Mouse (Mus musculus) heart, adult 8-10 months (tissue): Measurements from ENCODE around the gene Phf7. TPM values are rescaled to one million over a fixed set of nuclear protein-coding genes. Genes with fewer than 3 reads are reported as not detected.

Source experiments
- DNase-seq: peaks from one replicate; pipeline ENCODE4 v3.0.0; 2022; ENCODE audit warnings: low spot score
- total RNA-seq, 4 experiments: library from RNA; stranded (reverse); gene quantifications; 2 replicates each; pipeline ENCODE4 v1.2.4; 2022

Gene Phf7
- total RNA-seq: 1 to 10 TPM; 3.2 to 5.2 (median 4.2) TPM

DNA sequence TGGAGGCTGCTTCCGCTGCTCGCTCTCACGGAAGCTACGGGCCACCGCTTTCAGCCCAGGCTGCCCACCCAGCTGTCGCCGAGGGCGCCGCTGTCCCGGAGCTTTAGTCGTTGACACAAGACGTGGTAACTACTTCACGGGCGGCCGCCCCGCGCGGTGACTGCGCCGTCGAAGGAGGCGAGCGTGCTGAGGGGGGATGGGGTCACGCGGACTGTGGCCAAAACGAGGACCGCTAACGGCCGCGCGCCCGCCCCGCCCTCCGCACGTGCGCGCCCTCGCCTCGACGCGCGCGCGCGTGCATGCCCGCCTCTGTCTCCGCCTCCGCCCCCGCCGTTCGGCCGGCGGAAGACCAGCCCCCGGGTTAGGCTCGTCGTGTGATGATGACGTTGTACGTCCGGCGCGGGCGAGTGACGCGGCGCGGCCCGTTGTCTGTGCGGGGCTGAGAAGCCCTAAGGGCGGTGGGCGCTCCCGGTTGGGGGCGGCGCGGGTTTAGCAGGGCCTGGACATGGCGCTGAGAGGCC is at the start of gene Phf7, which contains the start of gene Bap1:
Gene Phf7 (minus strand): TSS at position 234 of the 521 bp plus-strand sequence.
Gene Bap1 (plus strand): TSS at position 367 of the 521 bp plus-strand sequence.
- DNase-seq: peak; percentile 93

DNA sequence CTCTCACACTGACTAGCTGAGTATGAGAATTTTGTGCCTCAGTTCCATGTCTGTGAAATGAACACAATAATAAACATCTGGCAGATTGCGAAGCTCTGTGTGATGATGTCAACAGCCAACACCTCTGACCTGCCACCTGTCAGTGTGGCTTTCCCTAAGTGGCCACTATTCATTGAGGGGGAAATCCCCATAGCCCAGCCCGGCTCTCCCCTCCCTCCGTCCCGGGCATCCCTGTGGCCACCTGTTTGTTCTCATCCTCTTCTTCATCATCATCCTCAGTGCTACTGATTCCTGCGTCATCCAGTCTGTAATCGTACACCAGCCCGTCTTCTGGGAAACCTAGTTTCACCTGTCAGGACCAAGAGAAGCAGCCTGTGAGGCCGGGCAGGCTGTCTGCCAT is 34.6 kb upstream of the Phf7 start:
- DNase-seq: no peak

DNA sequence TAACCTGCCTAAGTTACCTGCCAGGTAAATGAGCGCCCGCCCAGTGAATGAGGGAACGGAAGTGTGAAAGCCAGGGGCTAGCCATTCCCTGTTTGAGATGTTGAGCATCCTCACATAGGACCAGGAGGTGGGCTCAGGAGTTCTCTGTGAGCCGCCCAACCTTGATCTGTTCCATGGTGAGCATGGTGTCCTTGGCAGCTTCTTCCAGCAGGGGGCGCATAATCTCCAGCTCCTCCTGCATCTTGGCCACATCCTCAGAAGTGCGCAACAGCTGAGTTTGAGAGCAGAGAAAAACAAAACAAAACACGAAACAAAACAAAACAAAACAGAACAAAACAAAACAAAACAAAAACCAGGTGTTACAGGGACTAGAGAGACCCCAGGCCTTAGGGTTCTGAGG is 21.0 kb upstream of the Phf7 start:
- DNase-seq: peak; percentile 71

DNA sequence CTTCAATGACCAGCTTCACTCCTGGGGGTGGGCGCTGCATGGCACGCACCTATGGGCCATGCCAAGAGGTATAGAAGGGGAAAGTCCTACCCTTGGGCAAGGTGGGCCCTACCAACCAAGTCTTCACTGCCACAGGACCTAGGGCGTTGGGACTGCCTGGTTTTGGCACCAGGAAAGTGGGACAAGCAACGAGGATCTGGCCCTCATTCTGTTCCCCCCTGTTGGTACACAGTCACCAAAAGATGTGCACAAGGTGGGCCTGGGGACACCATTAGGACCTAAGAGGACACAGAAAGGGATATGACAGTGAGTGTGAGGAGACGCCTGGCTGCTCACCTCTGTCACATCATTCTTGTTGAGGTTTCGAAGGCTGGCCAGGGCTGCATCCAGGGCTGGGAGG is 20.0 kb upstream of the Phf7 start:
- no peak for DNase-seq

GRCm38 (mm10) chr14:31269456-31270100 is 18.5 kb upstream of the Phf7 start:
- no peak for DNase-seq

DNA sequence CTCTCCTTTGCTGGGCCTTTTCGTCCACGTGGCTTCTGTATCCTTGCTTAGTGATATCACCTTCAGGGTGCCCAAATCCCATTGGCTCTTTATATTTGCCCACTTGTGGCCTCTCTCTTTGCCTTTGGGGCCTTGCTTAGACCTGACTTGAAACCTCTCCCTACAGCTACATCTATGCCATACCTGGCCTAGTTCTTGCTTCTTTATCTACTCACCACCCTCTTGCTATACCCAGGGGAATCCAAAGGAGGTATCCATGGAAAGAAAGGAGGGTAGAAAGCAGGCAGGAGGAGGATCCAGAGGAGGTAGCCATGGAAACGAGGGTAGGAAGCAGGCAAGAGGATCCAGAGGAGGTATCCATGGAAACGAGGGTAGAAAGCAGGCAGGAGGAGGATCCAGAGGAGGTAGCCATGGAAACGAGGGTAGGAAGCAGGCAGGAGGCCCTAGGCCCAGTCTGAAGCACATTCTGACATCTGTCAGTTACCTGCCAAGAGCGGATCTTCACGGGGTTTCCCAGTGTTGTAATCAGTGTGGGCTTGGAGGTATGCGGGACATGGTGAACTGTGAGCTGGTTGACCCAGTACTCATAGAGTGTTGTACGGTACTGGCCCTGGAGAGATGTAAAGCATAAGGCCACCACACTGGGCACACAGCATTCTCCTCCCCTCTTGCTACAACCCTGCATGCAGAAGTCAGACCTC is 17.3 kb upstream of the Phf7 start:
- no peak for DNase-seq

- DNase-seq: no peak
Measured at GRCm38 (mm10) chr14:31267649-31268048, 16.5 kb upstream of the Phf7 start.

GRCm38 (mm10) chr14:31260932-31261331 is 9.8 kb upstream of the Phf7 start:
- DNase-seq: no peak

DNA sequence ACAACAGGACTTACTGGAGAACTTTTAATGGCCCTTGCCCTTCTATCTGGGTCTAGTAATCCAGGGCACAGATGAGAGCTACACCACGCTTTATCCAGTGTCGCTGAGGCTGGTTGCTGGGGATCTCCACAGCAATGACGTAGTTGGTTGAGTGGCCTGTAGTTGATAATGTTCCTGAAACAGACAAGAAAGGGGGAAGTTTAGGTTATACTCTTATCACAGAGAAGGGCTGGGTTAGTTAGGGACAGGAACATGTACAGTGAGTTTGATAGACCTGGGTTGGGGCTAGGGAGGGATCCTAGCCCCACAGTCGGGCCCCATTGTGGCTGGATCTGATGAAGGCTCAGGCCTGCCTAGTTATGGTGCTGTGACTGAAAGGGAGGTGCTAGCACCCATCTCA is 9.3 kb upstream of the Phf7 start:
- no peak for DNase-seq

- DNase-seq: no peak
Measured at GRCm38 (mm10) chr14:31258476-31259050, 7.4 kb upstream of the Phf7 start.

GRCm38 (mm10) chr14:31252091-31252490 is 974 bp upstream of the Phf7 start:
- no peak for DNase-seq

- DNase-seq: no peak
Measured at GRCm38 (mm10) chr14:31251626-31252025, 509 bp upstream of the Phf7 start.

GRCm38 (mm10) chr14:31250222-31251083 is 664 bp downstream of the Phf7 start:
- no peak for DNase-seq

- DNase-seq: no peak
Measured at GRCm38 (mm10) chr14:31248396-31248795, 2.7 kb downstream of the Phf7 start.

DNA sequence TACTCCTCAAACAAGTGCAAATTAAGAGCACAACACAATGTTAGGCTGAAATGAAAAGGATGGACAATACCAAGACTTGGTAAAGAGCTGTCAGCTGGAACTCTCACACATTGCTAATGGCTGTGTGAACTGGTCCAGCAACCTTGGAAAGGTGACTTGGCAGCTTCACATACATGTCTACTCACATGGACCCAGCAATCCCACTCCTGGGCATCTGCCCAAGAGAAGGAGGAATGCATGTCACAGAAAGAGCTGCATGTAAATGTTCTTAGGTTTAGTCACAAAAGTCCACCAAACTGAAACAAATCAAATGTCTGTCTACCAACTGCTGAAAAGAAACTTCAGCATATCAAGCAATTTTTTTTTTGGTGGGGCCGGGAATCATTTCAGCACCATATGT is 5.2 kb downstream of the Phf7 start:
- no peak for DNase-seq

DNA sequence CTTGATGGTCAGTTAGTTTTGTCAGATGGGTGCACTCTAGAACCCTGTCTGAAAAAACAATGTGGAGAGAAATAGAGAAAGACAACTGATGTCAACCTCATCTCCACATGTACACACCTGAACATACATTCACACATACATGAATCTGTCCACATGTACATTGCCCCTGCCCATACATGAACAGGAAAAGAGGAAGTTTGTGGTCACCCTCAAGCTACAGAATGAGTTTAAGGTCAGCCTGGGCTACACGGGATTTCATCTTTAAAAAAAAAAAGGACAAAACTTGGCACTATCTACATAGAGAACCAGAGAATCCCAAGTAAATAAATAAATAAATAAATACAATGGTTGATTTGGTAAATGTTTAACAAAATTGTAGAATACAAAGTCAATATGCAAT is 6.3 kb downstream of the Phf7 start:
- DNase-seq: no peak

- no peak for DNase-seq
Measured at GRCm38 (mm10) chr14:31240528-31240927, 10.6 kb downstream of the Phf7 start.

- DNase-seq: peak; percentile 65
Measured at GRCm38 (mm10) chr14:31237101-31237882, 13.8 kb downstream of the Phf7 start.

DNA sequence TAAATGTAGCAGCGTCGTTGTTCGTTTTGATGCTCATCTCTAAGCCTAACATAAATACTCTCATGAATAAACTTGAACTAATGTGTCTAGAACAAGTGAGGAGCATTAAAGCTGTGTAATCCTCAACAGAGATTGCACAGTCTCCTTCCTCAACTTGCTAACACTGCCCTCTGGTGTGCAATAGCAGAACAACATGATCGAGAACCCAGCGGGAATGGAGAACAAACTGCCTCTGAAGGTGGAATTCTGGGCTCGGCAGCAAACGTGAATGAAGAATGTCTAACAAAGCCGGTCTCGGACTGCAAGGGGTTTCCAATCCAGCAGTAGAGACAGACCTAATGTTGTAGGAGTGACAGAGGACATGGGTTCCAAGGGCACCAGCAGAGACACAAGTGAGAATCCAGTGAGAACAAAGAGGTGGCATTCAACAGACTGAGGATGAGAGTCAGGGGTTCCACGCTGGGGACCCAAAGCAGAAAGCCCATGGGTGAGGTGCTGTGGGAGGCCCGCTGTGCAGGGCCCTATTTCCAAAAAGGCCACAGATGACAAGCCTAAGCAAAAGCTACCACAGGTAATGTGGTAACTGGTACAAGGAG is 17.0 kb downstream of the Phf7 start:
- DNase-seq: peak; percentile 85
